Mouse (Mus musculus) midbrain, embryonic 12.5 days (tissue): ENCODE results near the gene Vcl. TPM values are rescaled to one million over a fixed set of nuclear protein-coding genes. Genes with fewer than 3 reads are reported as not detected.

Experiments used
- ATAC-seq: fragments of 200-750 bp; cut with Nextera tagmentation; 2 replicates; pipeline ENCODE4 v1.8.0; 2017; ENCODE audit warnings: low read depth, moderate TSS enrichment, moderate library complexity; ENCODE audit not compliant: low FRiP score
- H3K27ac ChIP-seq: fragments of 300-500 bp; sonication (generic); replicated peaks from 2 replicates; pipeline ENCODE4 v1.5.1; 2016; ENCODE audit warnings: mild to moderate bottlenecking
- H3K27me3 ChIP-seq: fragments of 300-500 bp; sonication (generic); 2 replicates; pipeline ENCODE4 v1.6.1; 2016; ENCODE audit warnings: mild to moderate bottlenecking
- H3K36me3 ChIP-seq: fragments of 300-500 bp; sonication (generic); 2 replicates; pipeline ENCODE4 v1.6.1; 2016
- H3K4me1 ChIP-seq: fragments of 300-500 bp; sonication (generic); 2 replicates; pipeline ENCODE4 v1.6.1; 2016
- H3K4me2 ChIP-seq: fragments of 300-500 bp; sonication (generic); replicated peaks from 2 replicates; pipeline ENCODE4 v1.6.1; 2016; ENCODE audit warnings: mild to moderate bottlenecking, moderate library complexity
- H3K4me3 ChIP-seq: fragments of 300-500 bp; sonication (generic); 2 replicates; pipeline ENCODE4 v1.5.1; 2016; ENCODE audit warnings: mild to moderate bottlenecking
- H3K9ac ChIP-seq: fragments of 300-500 bp; sonication (generic); replicated peaks from 2 replicates; pipeline ENCODE4 v1.6.1; 2016; ENCODE audit warnings: mild to moderate bottlenecking, moderate library complexity
- H3K9me3 ChIP-seq: fragments of 300-500 bp; sonication (generic); 2 replicates; pipeline ENCODE4 v1.6.1; 2016; ENCODE audit warnings: mild to moderate bottlenecking
- WGBS: fragments of 180-500 bp; shearing (Covaris S2); methylation state at CpG from one replicate; pipeline ENCODE4 v1.1.7; 2016; 5-methylcytosine and 5-hydroxymethylcytosine counted together
- polyA plus RNA-seq: library from polyadenylated mRNA; unstranded; fragments of >200 nt; fragmentation: Nextera tagmentation; extraction: Ambion mirVana; gene quantifications from 2 replicates; pipeline ENCODE4 v1.2.1, GENCODE M21; 2016

Vcl gene
- polyA plus RNA-seq, result 25.2 and 26.3 TPM in 2 replicates

- Histone ChIP-seq H3K4me2 (peak within 1 kb of the TSS; percentile 70), H3K27me3 (0 out of 2 replicates have a peak, but pooled peaks cover 8% of the 10 kb centered on the region), H3K9ac (peak within 1 kb of the TSS; percentile 77), H3K9me3 (0 out of 2 replicates have a peak, but pooled peaks cover 3% of the 10 kb centered on the region), H3K36me3 (no peaks in the 10 kb centered on the region), H3K4me3 (peak within 1 kb of the TSS; percentile 74), H3K4me1 (peaks cover 13% of the 10 kb centered on the region), H3K27ac (peak within 1 kb of the TSS; percentile 88)
- under 1% methylated on average over 81 of the region's 89 CpGs for WGBS
- peak; percentile 99 for ATAC-seq
These were observed at the start of gene Vcl for GRCm38 (mm10) chr14:20928848-20929745. TSS of gene Vcl (plus strand) at chr14:20929398.

- H3K4me2 ChIP-seq, result no peak overlapping the region
- no peak overlapping the region for H3K9ac ChIP-seq
- H3K4me3 ChIP-seq, result no peak overlapping the region
- no peaks in the 10 kb centered on the region for H3K36me3 ChIP-seq
- no peak overlapping the region for H3K27ac ChIP-seq
- 0 out of 2 replicates have a peak, but pooled peaks cover 8% of the 10 kb centered on the region for H3K4me1 ChIP-seq
- no peaks in the 10 kb centered on the region for H3K9me3 ChIP-seq
- no peak for ATAC-seq
- WGBS, result 85% methylated on average over 5 of the region's 5 CpGs
- H3K27me3 ChIP-seq, result no peaks in the 10 kb centered on the region
These were observed 44.5 kb upstream of the Vcl start for GRCm38 (mm10) chr14:20884691-20885090.

GRCm38 (mm10) chr14:20885091-20885888 is 43.9 kb upstream of the Vcl start:
- no peak overlapping the region for H3K27ac ChIP-seq

GRCm38 (mm10) chr14:20886266-20886665 is 42.9 kb upstream of the Vcl start:
- ATAC-seq, result no peak
- Histone ChIP-seq H3K4me2 (no peak overlapping the region), H3K9ac (no peak overlapping the region), H3K4me3 (no peak overlapping the region), H3K27ac (no peak overlapping the region), H3K9me3 (no peaks in the 10 kb centered on the region), H3K4me1 (0 out of 2 replicates have a peak, but pooled peaks cover 8% of the 10 kb centered on the region), H3K27me3 (no peaks in the 10 kb centered on the region), H3K36me3 (no peaks in the 10 kb centered on the region)
- 29% methylated on average over 4 of the region's 4 CpGs for WGBS

More at GRCm38 (mm10) chr14:20885091-20885888, 43.9 kb upstream of the Vcl start:
- Histone ChIP-seq H3K4me3 (no peak overlapping the region), H3K36me3 (no peaks in the 10 kb centered on the region), H3K9ac (no peak overlapping the region), H3K9me3 (no peaks in the 10 kb centered on the region), H3K4me1 (0 out of 2 replicates have a peak, but pooled peaks cover 8% of the 10 kb centered on the region), H3K4me2 (no peak overlapping the region), H3K27me3 (no peaks in the 10 kb centered on the region)
- ATAC-seq, result no peak
- WGBS, result 48% methylated on average over 10 of the region's 10 CpGs

- Histone ChIP-seq H3K4me2 (no peak overlapping the region), H3K4me3 (no peak overlapping the region), H3K36me3 (no peaks in the 10 kb centered on the region), H3K9ac (no peak overlapping the region), H3K9me3 (no peaks in the 10 kb centered on the region), H3K4me1 (0 out of 2 replicates have a peak, but pooled peaks cover 8% of the 10 kb centered on the region), H3K27me3 (no peaks in the 10 kb centered on the region), H3K27ac (no peak overlapping the region)
- no peak for ATAC-seq
- WGBS, result 88% methylated on average over 7 of the region's 7 CpGs
These were observed 41.6 kb upstream of the Vcl start for GRCm38 (mm10) chr14:20887541-20888085.

- H3K9me3 ChIP-seq, result no peaks in the 10 kb centered on the region
- no peaks in the 10 kb centered on the region for H3K36me3 ChIP-seq
- H3K4me1 ChIP-seq, result no peaks in the 10 kb centered on the region
- ATAC-seq, result no peak
- H3K4me3 ChIP-seq, result no peak overlapping the region
- H3K4me2 ChIP-seq, result no peak overlapping the region
- H3K27ac ChIP-seq, result no peak overlapping the region; the same call in 1 of the 2 replicates
- WGBS, result 41% methylated on average over 9 of the region's 9 CpGs
- H3K9ac ChIP-seq, result no peak overlapping the region
- H3K27me3 ChIP-seq, result no peaks in the 10 kb centered on the region
These were observed 37.2 kb upstream of the Vcl start for GRCm38 (mm10) chr14:20891941-20892402.

- 73% methylated on average over 4 of the region's 4 CpGs for WGBS
- H3K4me3 ChIP-seq, result no peak overlapping the region
- H3K36me3 ChIP-seq, result no peaks in the 10 kb centered on the region
- no peaks in the 10 kb centered on the region for H3K9me3 ChIP-seq
- no peak overlapping the region for H3K9ac ChIP-seq
- H3K4me2 ChIP-seq, result no peak overlapping the region
- no peaks in the 10 kb centered on the region for H3K27me3 ChIP-seq
- ATAC-seq, result no peak
- no peak overlapping the region for H3K27ac ChIP-seq
- no peaks in the 10 kb centered on the region for H3K4me1 ChIP-seq
These were observed 35.4 kb upstream of the Vcl start for GRCm38 (mm10) chr14:20893815-20894214.

- no peak for ATAC-seq
- Histone ChIP-seq H3K4me1 (no peaks in the 10 kb centered on the region), H3K27ac (no peak overlapping the region), H3K9me3 (no peaks in the 10 kb centered on the region), H3K4me3 (no peak overlapping the region), H3K36me3 (no peaks in the 10 kb centered on the region), H3K4me2 (no peak overlapping the region), H3K27me3 (no peaks in the 10 kb centered on the region), H3K9ac (no peak overlapping the region)
- WGBS, result 92% methylated on average over 3 of the region's 3 CpGs
These were observed 27.9 kb upstream of the Vcl start for GRCm38 (mm10) chr14:20901267-20901666.

- Histone ChIP-seq H3K27ac (no peak overlapping the region), H3K9me3 (no peaks in the 10 kb centered on the region), H3K36me3 (no peaks in the 10 kb centered on the region), H3K9ac (no peak overlapping the region), H3K4me3 (no peak overlapping the region), H3K4me1 (no peaks in the 10 kb centered on the region), H3K27me3 (no peaks in the 10 kb centered on the region), H3K4me2 (no peak overlapping the region)
- no peak for ATAC-seq
- WGBS, result 83% methylated on average over 6 of the region's 6 CpGs
These were observed 26.1 kb upstream of the Vcl start for GRCm38 (mm10) chr14:20903137-20903536.

- Histone ChIP-seq H3K27me3 (no peaks in the 10 kb centered on the region), H3K4me2 (no peak overlapping the region), H3K9me3 (no peaks in the 10 kb centered on the region), H3K27ac (no peak overlapping the region), H3K9ac (no peak overlapping the region), H3K36me3 (no peaks in the 10 kb centered on the region), H3K4me3 (no peak overlapping the region), H3K4me1 (no peaks in the 10 kb centered on the region)
- ATAC-seq, result no peak
- WGBS, result 89% methylated on average over 2 of the region's 2 CpGs
These were observed 17.4 kb upstream of the Vcl start for GRCm38 (mm10) chr14:20911811-20912210.

- H3K27me3 ChIP-seq, result no peaks in the 10 kb centered on the region
- H3K36me3 ChIP-seq, result no peaks in the 10 kb centered on the region
- no peak overlapping the region for H3K9ac ChIP-seq
- no peak overlapping the region for H3K4me3 ChIP-seq
- H3K9me3 ChIP-seq, result no peaks in the 10 kb centered on the region
- no peak for ATAC-seq
- H3K4me1 ChIP-seq, result no peaks in the 10 kb centered on the region
- no peak overlapping the region for H3K4me2 ChIP-seq
- no peak overlapping the region for H3K27ac ChIP-seq
- 72% methylated on average over 2 of the region's 2 CpGs for WGBS
These were observed 14.8 kb upstream of the Vcl start for GRCm38 (mm10) chr14:20914415-20914814.
